Mouse (Mus musculus): ENCODE measurements around the gene Cldn34b1.
"Not testable (repeated sequence)": the region's sequence is repeated elsewhere in the genome, so short reads cannot be mapped to it uniquely, and the experiment has no call there.

Gene Cldn34b1

DNA sequence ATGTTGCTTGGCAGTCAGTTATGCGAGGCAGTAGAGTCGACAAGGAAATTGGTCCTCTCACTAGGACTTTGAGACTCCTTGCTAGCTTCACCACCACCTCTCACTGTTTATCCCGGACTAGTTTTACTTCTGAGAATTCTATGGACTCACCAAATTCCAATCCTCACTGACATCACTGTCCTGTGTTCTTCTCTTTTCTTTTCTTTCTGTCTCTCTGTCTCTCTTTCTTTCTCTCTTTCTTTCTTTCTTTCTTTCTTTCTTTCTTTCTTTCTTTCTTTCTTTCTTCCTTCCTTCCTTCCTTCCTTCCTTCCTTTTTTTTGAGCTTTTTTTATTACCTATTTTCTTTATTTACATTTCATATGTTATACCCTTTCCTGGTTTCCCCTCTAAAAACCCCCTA is at the start of gene Cldn34b1:
Cldn34b1 (minus strand) TSS at position 101 of the 400 bp plus-strand sequence.
- DNase-seq (ENCODE audit: low spot score in 2 of 2), result not testable (repeated sequence)

DNA sequence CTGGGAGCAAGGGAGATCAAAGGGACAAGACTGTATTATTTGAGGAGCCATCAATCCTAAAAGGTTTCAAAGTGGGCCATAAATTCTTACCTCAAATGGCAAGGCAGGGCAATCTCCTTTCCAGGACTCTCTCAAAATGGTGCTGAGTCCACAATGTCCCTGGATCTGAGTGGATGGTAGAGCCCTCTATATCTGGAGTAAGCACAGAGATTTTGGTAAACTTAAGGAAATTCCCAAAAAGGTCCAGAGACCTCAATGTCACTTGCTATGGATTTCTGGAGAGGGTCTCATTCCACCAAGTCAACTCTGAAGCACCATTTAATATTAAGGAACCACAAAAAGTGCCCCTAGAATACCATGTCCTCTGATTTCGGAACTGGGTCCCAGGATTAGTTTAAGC is 45.8 kb upstream of the Cldn34b1 start, which contains the start of gene Magea6:
Magea6 (minus strand) TSS at position 101 of the 400 bp plus-strand sequence.
- not testable (repeated sequence) for DNase-seq (ENCODE audit: low spot score in 2 of 2)

All from spleen, postnatal 4 days (tissue).